Mouse (Mus musculus): ENCODE results near the gene Myo18a. TPM values are rescaled to one million over a fixed set of nuclear protein-coding genes. Genes with fewer than 3 reads are reported as not detected.

Myo18a gene
- polyA plus RNA-seq, 1 experiment from 2014 or later, result 114 TPM

- peaks cover 98% of the 10 kb centered on the region for H3K36me3 ChIP-seq (ENCODE audit: control insufficient read depth, insufficient read depth, low read length)
- H3K27me3 ChIP-seq (ENCODE audit: control insufficient read depth, insufficient read depth, low read length), result no peaks in the 10 kb centered on the region
- H3K9ac ChIP-seq (ENCODE audit: low read length), result no peak overlapping the region
- no peak for ATAC-seq (ENCODE audit: insufficient number of reproducible peaks, insufficient read depth, low FRiP score, low read depth)
- H3K4me1 ChIP-seq (ENCODE audit: control insufficient read depth in 2 of 2, insufficient read depth in 2 of 2, low read length in 2 of 2), result peaks cover 0 to 11% of the 10 kb centered on the region in 2 experiments; a peak in 2 of 4 replicates
- no peaks in the 10 kb centered on the region for H3K9me3 ChIP-seq (ENCODE audit: control insufficient read depth, low read length)
- H3K4me3 ChIP-seq (ENCODE audit: control insufficient read depth in 1 of 2, insufficient read depth in 1 of 2, low read depth in 1 of 2, low read length in 2 of 2), result no peak overlapping the region
- no peak overlapping the region for H3K27ac ChIP-seq (replicated peaks in 1 of 2; ENCODE audit: control insufficient read depth in 1 of 2, insufficient read depth in 1 of 2, low read depth in 2 of 2, low read length in 2 of 2)
- WGBS, result 86% methylated on average over 5 of the region's 5 CpGs
- no peak overlapping the region for H3K4me2 ChIP-seq (ENCODE audit: low read length)
These were observed 65.1 kb downstream of the Myo18a start for GRCm38 (mm10) chr11:77828163-77828562.

GRCm38 (mm10) chr11:77829043-77829841, 66.2 kb downstream of the Myo18a start:
- H3K9ac ChIP-seq (ENCODE audit: low read length), result no peak overlapping the region
- H3K27me3 ChIP-seq (ENCODE audit: control insufficient read depth, insufficient read depth, low read length), result no peaks in the 10 kb centered on the region
- WGBS, result 79% methylated on average over 23 of the region's 23 CpGs
- H3K4me2 ChIP-seq (ENCODE audit: low read length), result no peak overlapping the region
- H3K4me3 ChIP-seq (ENCODE audit: control insufficient read depth in 1 of 2, insufficient read depth in 1 of 2, low read depth in 1 of 2, low read length in 2 of 2), result no peak overlapping the region
- H3K4me1 ChIP-seq (ENCODE audit: control insufficient read depth in 2 of 2, insufficient read depth in 2 of 2, low read length in 2 of 2), result peaks cover 0 to 11% of the 10 kb centered on the region in 2 experiments; a peak in 2 of 4 replicates
- peaks cover 98% of the 10 kb centered on the region for H3K36me3 ChIP-seq (ENCODE audit: control insufficient read depth, insufficient read depth, low read length)
- no peaks in the 10 kb centered on the region for H3K9me3 ChIP-seq (ENCODE audit: control insufficient read depth, low read length)
- no peak overlapping the region for H3K27ac ChIP-seq (replicated peaks in 1 of 2; ENCODE audit: control insufficient read depth in 1 of 2, insufficient read depth in 1 of 2, low read depth in 2 of 2, low read length in 2 of 2)
- ATAC-seq (ENCODE audit: insufficient number of reproducible peaks, insufficient read depth, low FRiP score, low read depth), result no peak

DNA sequence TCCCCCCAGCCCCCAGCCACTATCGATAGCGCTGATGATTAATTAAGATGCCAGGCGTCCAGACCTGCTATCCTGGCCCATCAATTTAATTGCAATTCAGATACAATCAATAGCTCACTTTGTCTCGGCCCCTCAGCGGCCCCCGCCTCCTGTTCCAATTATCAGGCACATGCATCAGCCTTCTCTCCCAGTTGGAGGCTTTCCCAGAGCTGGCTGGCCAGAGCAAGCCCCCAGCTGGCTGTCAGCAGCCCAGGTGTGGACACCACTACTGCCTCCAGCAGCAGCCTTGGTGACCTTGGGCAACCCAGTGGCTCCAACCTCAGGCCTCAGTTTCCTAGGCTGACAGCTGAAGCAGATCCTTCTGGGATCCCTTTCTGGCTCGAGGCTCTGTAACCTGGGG, 67.8 kb downstream of the Myo18a start:
- peaks cover 99% of the 10 kb centered on the region for H3K36me3 ChIP-seq (ENCODE audit: control insufficient read depth, insufficient read depth, low read length)
- no peak overlapping the region for H3K4me2 ChIP-seq (ENCODE audit: low read length)
- ATAC-seq (ENCODE audit: insufficient number of reproducible peaks, insufficient read depth, low FRiP score, low read depth), result no peak
- H3K9me3 ChIP-seq (ENCODE audit: control insufficient read depth, low read length), result no peaks in the 10 kb centered on the region
- H3K4me1 ChIP-seq (ENCODE audit: control insufficient read depth in 2 of 2, insufficient read depth in 2 of 2, low read length in 2 of 2), result peaks cover 1 to 6% of the 10 kb centered on the region in 2 experiments; a peak in 3 of 4 replicates
- no peak overlapping the region for H3K9ac ChIP-seq (ENCODE audit: low read length)
- 72% methylated on average over 7 of the region's 7 CpGs for WGBS
- H3K4me3 ChIP-seq (ENCODE audit: control insufficient read depth in 1 of 2, insufficient read depth in 1 of 2, low read depth in 1 of 2, low read length in 2 of 2), result no peak overlapping the region
- H3K27ac ChIP-seq (replicated peaks in 1 of 2; ENCODE audit: control insufficient read depth in 1 of 2, insufficient read depth in 1 of 2, low read depth in 2 of 2, low read length in 2 of 2), result no peak overlapping the region; a peak in 1 of 4 replicates
- no peaks in the 10 kb centered on the region for H3K27me3 ChIP-seq (ENCODE audit: control insufficient read depth, insufficient read depth, low read length)

DNA sequence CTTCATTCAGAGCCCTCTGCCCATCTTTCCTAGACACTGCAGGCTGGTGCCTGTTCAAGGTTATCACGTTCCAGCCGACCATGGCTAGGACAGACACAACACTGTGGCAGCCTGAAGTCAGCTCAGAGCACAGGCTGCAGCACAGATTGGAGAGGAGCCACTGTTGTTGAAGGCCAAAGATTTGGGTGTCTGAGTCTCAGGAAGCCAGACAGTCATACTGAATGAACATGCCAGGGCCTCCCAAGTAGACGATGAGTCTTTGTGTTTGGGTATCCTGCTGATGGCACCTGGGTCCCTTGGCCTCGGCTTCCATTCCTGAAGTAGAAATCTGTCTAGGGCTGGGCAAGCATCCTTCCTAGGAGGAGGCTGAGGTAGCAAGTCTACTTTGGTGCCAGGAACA, 69.5 kb downstream of the Myo18a start:
- WGBS, result 72% methylated on average over 4 of the region's 4 CpGs
- Histone ChIP-seq H3K4me2 (ENCODE audit: low read length) (no peak overlapping the region), H3K36me3 (ENCODE audit: control insufficient read depth, insufficient read depth, low read length) (peaks cover 99% of the 10 kb centered on the region), H3K4me1 (ENCODE audit: control insufficient read depth in 2 of 2, insufficient read depth in 2 of 2, low read length in 2 of 2) (peaks cover 13 to 17% of the 10 kb centered on the region in 2 experiments; a peak in 3 of 4 replicates), H3K9ac (ENCODE audit: low read length) (no peak overlapping the region), H3K27ac (replicated peaks in 1 of 2; ENCODE audit: control insufficient read depth in 1 of 2, insufficient read depth in 1 of 2, low read depth in 2 of 2, low read length in 2 of 2) (no peak overlapping the region), H3K27me3 (ENCODE audit: control insufficient read depth, insufficient read depth, low read length) (no peaks in the 10 kb centered on the region), H3K9me3 (ENCODE audit: control insufficient read depth, low read length) (no peaks in the 10 kb centered on the region), H3K4me3 (ENCODE audit: control insufficient read depth in 1 of 2, insufficient read depth in 1 of 2, low read depth in 1 of 2, low read length in 2 of 2) (no peak overlapping the region)
- no peak for ATAC-seq (ENCODE audit: insufficient number of reproducible peaks, insufficient read depth, low FRiP score, low read depth)

DNA sequence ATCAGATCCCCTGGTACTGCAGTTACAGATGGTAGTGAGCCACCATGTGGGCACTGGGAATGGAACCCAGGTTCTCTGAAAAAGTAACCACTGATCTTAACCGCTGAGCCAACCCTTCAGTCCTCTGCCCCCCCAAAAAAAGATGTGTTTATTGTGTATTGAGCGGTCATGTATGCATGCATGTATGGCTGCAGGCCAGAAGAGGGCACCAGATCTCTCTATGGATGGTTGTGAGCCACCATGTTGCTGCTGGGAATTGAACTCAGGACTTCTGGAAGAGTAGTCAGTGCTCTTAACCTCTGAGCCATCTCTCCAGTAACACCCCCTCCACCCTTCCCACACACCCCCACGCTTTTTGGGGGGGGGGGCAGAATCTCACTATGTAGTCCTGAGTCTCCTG, 72.1 kb downstream of the Myo18a start:
- H3K4me2 ChIP-seq (ENCODE audit: low read length), result no peak overlapping the region
- no peak overlapping the region for H3K27ac ChIP-seq (replicated peaks in 1 of 2; ENCODE audit: control insufficient read depth in 1 of 2, insufficient read depth in 1 of 2, low read depth in 2 of 2, low read length in 2 of 2)
- no peak overlapping the region for H3K9ac ChIP-seq (ENCODE audit: low read length)
- 79% methylated on average over 3 of the region's 3 CpGs for WGBS
- H3K36me3 ChIP-seq (ENCODE audit: control insufficient read depth, insufficient read depth, low read length), result peaks cover 99% of the 10 kb centered on the region
- H3K27me3 ChIP-seq (ENCODE audit: control insufficient read depth, insufficient read depth, low read length), result no peaks in the 10 kb centered on the region
- H3K4me3 ChIP-seq (ENCODE audit: control insufficient read depth in 1 of 2, insufficient read depth in 1 of 2, low read depth in 1 of 2, low read length in 2 of 2), result no peak overlapping the region
- no peaks in the 10 kb centered on the region for H3K9me3 ChIP-seq (ENCODE audit: control insufficient read depth, low read length)
- peaks cover 13 to 17% of the 10 kb centered on the region in 2 experiments; a peak in 3 of 4 replicates for H3K4me1 ChIP-seq (ENCODE audit: control insufficient read depth in 2 of 2, insufficient read depth in 2 of 2, low read length in 2 of 2)
- ATAC-seq (ENCODE audit: insufficient number of reproducible peaks, insufficient read depth, low FRiP score, low read depth), result no peak

- no peak overlapping the region for H3K4me2 ChIP-seq (ENCODE audit: low read length)
- no peak overlapping the region for H3K4me3 ChIP-seq (ENCODE audit: control insufficient read depth in 1 of 2, insufficient read depth in 1 of 2, low read depth in 1 of 2, low read length in 2 of 2)
- peaks cover 99% of the 10 kb centered on the region for H3K36me3 ChIP-seq (ENCODE audit: control insufficient read depth, insufficient read depth, low read length)
- 74% methylated on average over 5 of the region's 5 CpGs for WGBS
- H3K4me1 ChIP-seq (ENCODE audit: control insufficient read depth in 2 of 2, insufficient read depth in 2 of 2, low read length in 2 of 2), result peaks cover 13 to 17% of the 10 kb centered on the region in 2 experiments; a peak in 3 of 4 replicates
- H3K9me3 ChIP-seq (ENCODE audit: control insufficient read depth, low read length), result no peaks in the 10 kb centered on the region
- H3K27me3 ChIP-seq (ENCODE audit: control insufficient read depth, insufficient read depth, low read length), result no peaks in the 10 kb centered on the region
- peak overlapping the region; percentile 77 to 88 for H3K27ac ChIP-seq (replicated peaks in 1 of 2; ENCODE audit: control insufficient read depth in 1 of 2, insufficient read depth in 1 of 2, low read depth in 2 of 2, low read length in 2 of 2)
- no peak for ATAC-seq (ENCODE audit: insufficient number of reproducible peaks, insufficient read depth, low FRiP score, low read depth)
- H3K9ac ChIP-seq (ENCODE audit: low read length), result peak overlapping the region; percentile 31; the same call in 1 of the 2 replicates
These were observed 73.2 kb downstream of the Myo18a start for GRCm38 (mm10) chr11:77836290-77836689.

GRCm38 (mm10) chr11:77836751-77837150, 73.7 kb downstream of the Myo18a start:
- H3K36me3 ChIP-seq (ENCODE audit: control insufficient read depth, insufficient read depth, low read length), result peaks cover 99% of the 10 kb centered on the region
- WGBS, result 21% methylated on average over 4 of the region's 4 CpGs
- peak overlapping the region; percentile 39; the same call in 1 of the 2 replicates for H3K9ac ChIP-seq (ENCODE audit: low read length)
- no peaks in the 10 kb centered on the region for H3K27me3 ChIP-seq (ENCODE audit: control insufficient read depth, insufficient read depth, low read length)
- H3K4me3 ChIP-seq (ENCODE audit: control insufficient read depth in 1 of 2, insufficient read depth in 1 of 2, low read depth in 1 of 2, low read length in 2 of 2), result no peak overlapping the region
- no peaks in the 10 kb centered on the region for H3K9me3 ChIP-seq (ENCODE audit: control insufficient read depth, low read length)
- ATAC-seq (ENCODE audit: insufficient number of reproducible peaks, insufficient read depth, low FRiP score, low read depth), result peak; percentile 67
- H3K27ac ChIP-seq (replicated peaks in 1 of 2; ENCODE audit: control insufficient read depth in 1 of 2, insufficient read depth in 1 of 2, low read depth in 2 of 2, low read length in 2 of 2), result peak overlapping the region; percentile 77 to 88
- no peak overlapping the region for H3K4me2 ChIP-seq (ENCODE audit: low read length)
- H3K4me1 ChIP-seq (ENCODE audit: control insufficient read depth in 2 of 2, insufficient read depth in 2 of 2, low read length in 2 of 2), result peaks cover 13 to 17% of the 10 kb centered on the region in 2 experiments; a peak in 3 of 4 replicates
